Mouse (Mus musculus): ENCODE measurements around the gene Smarcd3.
A peak's percentile ranks its signal among the peaks of the same experiment; 100 is the strongest.

- TF ChIP-seq CTCF (IDR thresholded peaks at IDR 0.05; ENCODE audit: low read depth) (peak; percentile 96), EP300 (IDR thresholded peaks at IDR 0.05; ENCODE audit: low read depth) (no peak)
Measured at GRCm38 (mm10) chr5:24651768-24652752, 27.8 kb upstream of the Smarcd3 start.
